Mouse (Mus musculus): ENCODE results near the gene Gng8. TPM values are rescaled to one million over a fixed set of nuclear protein-coding genes. Genes with fewer than 3 reads are reported as not detected.

The Gng8 gene
- polyA plus RNA-seq, 1 experiment from 2014 or later, result 8.2 TPM

DNA sequence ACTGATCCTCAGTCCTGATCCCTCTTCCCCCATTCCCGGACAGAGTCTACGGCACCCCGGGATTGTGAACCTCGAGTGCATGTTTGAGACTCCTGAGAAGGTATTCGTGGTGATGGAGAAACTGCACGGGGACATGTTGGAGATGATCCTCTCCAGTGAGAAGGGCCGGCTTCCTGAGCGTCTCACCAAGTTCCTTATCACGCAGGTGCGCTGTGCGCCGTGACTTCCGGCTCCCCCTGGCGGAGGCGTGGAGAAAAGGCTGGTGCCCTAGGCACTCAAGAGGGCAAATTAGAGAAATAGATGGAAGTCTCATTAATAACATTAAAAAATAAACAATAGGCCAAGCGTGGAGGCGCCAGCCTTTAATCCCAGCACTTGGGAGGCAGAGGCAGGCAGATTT lies 33.2 kb upstream of the Gng8 start:
- Histone ChIP-seq H3K4me3 (no peak overlapping the region), H3K36me3 (peaks cover 51% of the 10 kb centered on the region), H3K9me3 (no peaks in the 10 kb centered on the region), H3K4me2 (no peak overlapping the region), H3K9ac (no peak overlapping the region; the same call in 1 of the 2 replicates), H3K4me1 (replicated peaks) (no peaks in the 10 kb centered on the region), H3K27me3 (no peaks in the 10 kb centered on the region), H3K27ac (no peak overlapping the region)
- no peak for ATAC-seq (ENCODE audit: low FRiP score)
- 23% methylated on average over 17 of the region's 17 CpGs for WGBS

- H3K27me3 ChIP-seq, result no peaks in the 10 kb centered on the region
- no peak overlapping the region for H3K4me3 ChIP-seq
- no peak overlapping the region for H3K4me2 ChIP-seq
- H3K9me3 ChIP-seq, result no peaks in the 10 kb centered on the region
- WGBS, result 28% methylated on average over 5 of the region's 5 CpGs
- H3K9ac ChIP-seq, result no peak overlapping the region
- ATAC-seq (ENCODE audit: low FRiP score), result no peak
- no peak overlapping the region for H3K27ac ChIP-seq
- no peaks in the 10 kb centered on the region for H3K4me1 ChIP-seq (replicated peaks)
- H3K36me3 ChIP-seq, result peaks cover 48% of the 10 kb centered on the region
These were observed 31.5 kb upstream of the Gng8 start for GRCm38 (mm10) chr7:16859902-16860651.

DNA sequence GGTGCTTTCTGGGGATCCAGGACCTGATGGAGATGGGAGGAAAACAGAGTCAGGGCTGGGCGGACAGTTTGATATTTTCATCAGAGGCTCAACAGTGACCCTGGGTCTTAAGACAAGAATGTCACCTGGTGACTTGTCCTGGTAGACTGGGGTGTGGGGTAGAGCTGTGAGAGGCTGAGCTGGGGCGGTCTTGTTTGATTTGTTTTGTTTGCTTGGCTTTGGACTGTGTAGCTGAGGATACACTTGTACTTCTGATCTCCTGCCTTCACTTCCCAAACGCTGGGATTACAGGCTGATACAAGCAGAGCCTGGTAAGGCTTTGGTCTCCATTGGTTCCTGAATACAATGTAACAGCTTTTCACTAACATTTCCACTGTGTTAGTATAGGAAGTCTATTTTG lies 24.1 kb upstream of the Gng8 start:
- Histone ChIP-seq H3K36me3 (peaks cover 45% of the 10 kb centered on the region), H3K27me3 (no peaks in the 10 kb centered on the region), H3K9me3 (no peaks in the 10 kb centered on the region), H3K4me2 (no peak overlapping the region), H3K4me1 (replicated peaks) (peaks cover 14% of the 10 kb centered on the region; the same call in 1 of the 2 replicates), H3K4me3 (no peak overlapping the region), H3K27ac (no peak overlapping the region), H3K9ac (no peak overlapping the region)
- WGBS, result 92% methylated on average over 3 of the region's 3 CpGs
- no peak for ATAC-seq (ENCODE audit: low FRiP score)

DNA sequence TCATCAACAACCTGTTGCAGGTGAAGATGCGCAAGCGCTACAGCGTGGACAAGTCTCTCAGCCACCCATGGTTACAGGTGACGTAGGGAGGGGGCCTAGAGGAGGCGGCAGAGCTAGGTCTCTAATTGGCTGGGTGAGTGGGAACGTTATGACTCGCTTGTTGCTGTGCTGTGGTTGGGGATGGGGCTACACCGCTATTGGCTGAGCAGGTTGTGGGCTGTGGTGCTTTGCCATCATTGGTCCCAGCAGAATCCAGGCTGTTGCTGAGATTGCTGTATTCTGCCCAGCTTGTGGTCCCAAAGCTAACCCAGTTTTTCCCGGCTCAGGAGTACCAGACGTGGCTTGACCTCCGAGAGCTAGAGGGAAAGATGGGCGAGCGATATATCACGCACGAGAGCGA lies 22.1 kb upstream of the Gng8 start:
- Histone ChIP-seq H3K9me3 (no peaks in the 10 kb centered on the region), H3K4me3 (peak overlapping the region; percentile 38), H3K36me3 (peaks cover 33% of the 10 kb centered on the region), H3K4me1 (replicated peaks) (peaks cover 19% of the 10 kb centered on the region), H3K9ac (peak overlapping the region; percentile 67), H3K4me2 (peak overlapping the region; percentile 56), H3K27ac (peak overlapping the region; percentile 82), H3K27me3 (no peaks in the 10 kb centered on the region)
- ATAC-seq (ENCODE audit: low FRiP score), result peak; percentile 98
- whole genome bisulfite sequencing, result 7% methylated on average over 16 of the region's 16 CpGs

DNA sequence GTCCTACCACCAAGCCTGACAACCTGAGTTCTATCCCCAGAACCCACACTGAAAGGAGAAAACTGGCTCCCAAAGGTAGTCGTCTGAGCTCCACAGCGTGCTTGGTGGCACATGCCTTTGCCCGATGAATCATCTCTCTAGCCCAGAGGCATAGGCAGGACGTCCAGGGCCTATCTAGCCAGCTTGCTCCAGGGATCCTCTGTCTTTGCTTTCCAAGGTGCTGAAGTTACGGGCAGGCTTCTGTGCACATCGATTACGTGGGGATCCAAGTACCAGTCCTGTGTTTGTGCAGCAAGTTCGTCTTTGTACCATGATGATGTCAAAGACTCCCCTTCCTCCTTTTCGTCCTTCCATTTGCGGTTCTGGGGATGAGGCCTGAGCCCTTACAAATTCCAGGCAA lies 20.0 kb upstream of the Gng8 start:
- no peak overlapping the region for H3K4me2 ChIP-seq
- no peaks in the 10 kb centered on the region for H3K9me3 ChIP-seq
- peaks cover 18% of the 10 kb centered on the region for H3K36me3 ChIP-seq
- no peaks in the 10 kb centered on the region for H3K27me3 ChIP-seq
- H3K27ac ChIP-seq, result no peak overlapping the region
- H3K4me1 ChIP-seq (replicated peaks), result peaks cover 30% of the 10 kb centered on the region
- ATAC-seq (ENCODE audit: low FRiP score), result no peak
- no peak overlapping the region for H3K9ac ChIP-seq
- 83% methylated on average over 10 of the region's 10 CpGs for WGBS
- H3K4me3 ChIP-seq, result no peak overlapping the region

DNA sequence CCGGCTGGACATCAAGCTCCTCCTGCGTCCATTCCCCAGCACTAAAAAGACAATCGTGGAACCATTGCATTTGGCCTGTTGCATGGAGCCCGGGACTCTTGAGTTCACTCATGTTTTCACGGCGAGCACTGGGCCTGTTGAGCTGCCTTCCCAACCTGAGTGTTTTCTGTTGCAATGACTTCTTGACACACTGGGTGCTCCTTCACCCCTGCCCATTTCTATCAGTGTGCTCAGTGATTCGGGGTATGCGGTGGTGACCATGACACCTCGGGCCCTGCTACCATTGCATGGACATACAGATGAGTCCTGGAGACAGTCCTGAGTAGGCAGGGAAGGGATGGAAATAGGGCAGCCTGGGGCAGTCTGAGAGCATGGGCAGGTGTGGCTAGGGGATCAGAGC lies 19.1 kb upstream of the Gng8 start:
- WGBS, result 96% methylated on average over 9 of the region's 9 CpGs
- no peaks in the 10 kb centered on the region for H3K9me3 ChIP-seq
- no peak for ATAC-seq (ENCODE audit: low FRiP score)
- H3K27ac ChIP-seq, result no peak overlapping the region
- H3K36me3 ChIP-seq, result peaks cover 9% of the 10 kb centered on the region
- H3K27me3 ChIP-seq, result no peaks in the 10 kb centered on the region
- no peak overlapping the region for H3K9ac ChIP-seq
- H3K4me3 ChIP-seq, result no peak overlapping the region
- peaks cover 37% of the 10 kb centered on the region for H3K4me1 ChIP-seq (replicated peaks)
- no peak overlapping the region for H3K4me2 ChIP-seq

DNA sequence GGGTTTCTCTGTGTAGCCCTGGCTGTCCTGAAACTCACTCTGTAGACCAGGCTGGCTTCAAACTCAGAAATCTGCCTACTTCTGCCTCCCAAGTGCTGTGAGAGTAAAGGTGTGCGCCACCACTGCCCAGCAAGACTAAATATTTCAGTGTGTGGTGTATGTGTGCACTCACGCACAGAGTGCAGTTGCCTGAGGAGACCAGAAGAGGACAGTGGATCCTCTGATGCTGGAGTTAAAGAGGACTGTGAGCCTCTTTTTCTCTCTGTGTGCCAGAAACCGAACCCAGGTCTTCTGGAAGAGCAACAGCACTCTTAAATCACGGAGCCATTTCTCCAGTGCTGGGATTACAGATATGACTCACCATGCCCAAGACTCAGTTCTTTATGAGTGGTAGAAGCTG lies 18.2 kb upstream of the Gng8 start:
- Histone ChIP-seq H3K36me3 (peaks cover 9% of the 10 kb centered on the region; the same call in 1 of the 2 replicates), H3K4me1 (replicated peaks) (peaks cover 37% of the 10 kb centered on the region), H3K9ac (no peak overlapping the region), H3K27me3 (no peaks in the 10 kb centered on the region), H3K9me3 (no peaks in the 10 kb centered on the region), H3K4me3 (no peak overlapping the region), H3K27ac (no peak overlapping the region), H3K4me2 (no peak overlapping the region)
- 91% methylated on average over 4 of the region's 4 CpGs for WGBS
- no peak for ATAC-seq (ENCODE audit: low FRiP score)

GRCm38 (mm10) chr7:16874190-16874589 lies 17.4 kb upstream of the Gng8 start:
- no peak for ATAC-seq (ENCODE audit: low FRiP score)
- peak overlapping the region; percentile 43; the same call in 1 of the 2 replicates for H3K9ac ChIP-seq
- no peaks in the 10 kb centered on the region for H3K9me3 ChIP-seq
- no peaks in the 10 kb centered on the region for H3K27me3 ChIP-seq
- H3K4me1 ChIP-seq (replicated peaks), result peaks cover 36% of the 10 kb centered on the region
- peak overlapping the region; percentile 87 for H3K27ac ChIP-seq
- H3K4me2 ChIP-seq, result peak overlapping the region; percentile 47
- peak overlapping the region; percentile 83 for H3K4me3 ChIP-seq
- 4% methylated on average over 17 of the region's 17 CpGs for WGBS
- H3K36me3 ChIP-seq, result peaks cover 17% of the 10 kb centered on the region

GRCm38 (mm10) chr7:16874756-16875309 lies 16.8 kb upstream of the Gng8 start:
- Histone ChIP-seq H3K4me2 (peak overlapping the region; percentile 79), H3K4me3 (peak overlapping the region; percentile 83), H3K36me3 (peaks cover 20% of the 10 kb centered on the region), H3K4me1 (replicated peaks) (peaks cover 32% of the 10 kb centered on the region), H3K27me3 (no peaks in the 10 kb centered on the region), H3K27ac (peak overlapping the region; percentile 91), H3K9me3 (no peaks in the 10 kb centered on the region), H3K9ac (peak overlapping the region; percentile 90)
- under 1% methylated on average over 33 of the region's 33 CpGs for WGBS
- ATAC-seq (ENCODE audit: low FRiP score), result peak; percentile 96

DNA sequence AGATGAGACGGTGACA lies 16.5 kb upstream of the Gng8 start, which contains the start of gene Dact3:
Gene Dact3, plus strand, starts transcription at position 8 of the 16 bp plus-strand sequence.
- Histone ChIP-seq H3K4me2 (peak within 1 kb of the TSS; percentile 79), H3K4me3 (peak within 1 kb of the TSS; percentile 83), H3K27me3 (no peaks in the 10 kb centered on the region), H3K36me3 (peaks cover 20% of the 10 kb centered on the region), H3K4me1 (replicated peaks) (peaks cover 32% of the 10 kb centered on the region), H3K9me3 (no peaks in the 10 kb centered on the region), H3K27ac (peak within 1 kb of the TSS; percentile 91), H3K9ac (peak within 1 kb of the TSS; percentile 90)
- ATAC-seq (ENCODE audit: low FRiP score), result no peak
- WGBS, result 0% methylated on average over 1 of the region's 1 CpGs

DNA sequence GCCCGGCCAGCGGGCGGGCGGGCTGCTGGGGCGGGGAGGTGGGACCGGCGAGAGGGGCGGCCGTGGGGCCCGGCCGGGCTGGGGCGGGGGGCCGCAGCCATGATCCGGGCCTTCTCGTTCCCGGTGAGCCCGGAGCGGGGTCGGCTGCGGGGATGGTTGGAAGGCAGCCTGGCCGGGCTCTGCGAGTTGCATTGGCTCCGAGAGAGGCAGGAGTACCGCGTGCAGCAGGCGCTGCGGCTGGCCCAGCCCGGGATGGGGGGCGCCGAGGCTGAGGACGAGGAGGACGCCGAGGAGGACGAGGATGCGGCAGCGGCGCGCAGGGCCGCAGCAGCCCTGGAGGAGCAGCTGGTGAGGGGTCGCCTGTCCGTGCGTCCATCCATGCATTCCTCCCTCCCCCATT lies 16.3 kb upstream of the Gng8 start:
- Histone ChIP-seq H3K9me3 (no peaks in the 10 kb centered on the region), H3K4me3 (peak overlapping the region; percentile 83), H3K4me1 (replicated peaks) (peaks cover 32% of the 10 kb centered on the region), H3K9ac (peak overlapping the region; percentile 90), H3K27ac (peak overlapping the region; percentile 91), H3K36me3 (peaks cover 20% of the 10 kb centered on the region), H3K4me2 (peak overlapping the region; percentile 79), H3K27me3 (no peaks in the 10 kb centered on the region)
- 0% methylated on average over 30 of the region's 42 CpGs for WGBS
- peak; percentile 67; the same call in 1 of the 2 replicates for ATAC-seq (ENCODE audit: low FRiP score)

- H3K4me1 ChIP-seq (replicated peaks), result peaks cover 36% of the 10 kb centered on the region
- no peaks in the 10 kb centered on the region for H3K9me3 ChIP-seq
- 0 out of 2 replicates have a peak overlapping the region, but pooled peaks have one; percentile 5 for H3K27ac ChIP-seq
- peaks cover 20% of the 10 kb centered on the region for H3K36me3 ChIP-seq
- 8% methylated on average over 11 of the region's 11 CpGs for WGBS
- H3K27me3 ChIP-seq, result no peaks in the 10 kb centered on the region
- ATAC-seq (ENCODE audit: low FRiP score), result no peak
- peak overlapping the region; percentile 90 for H3K9ac ChIP-seq
- peak overlapping the region; percentile 79 for H3K4me2 ChIP-seq
- peak overlapping the region; percentile 83 for H3K4me3 ChIP-seq
These were observed 15.6 kb upstream of the Gng8 start for GRCm38 (mm10) chr7:16876006-16876405.

- H3K9me3 ChIP-seq, result no peaks in the 10 kb centered on the region
- peak overlapping the region; percentile 90 for H3K9ac ChIP-seq
- peak overlapping the region; percentile 79 for H3K4me2 ChIP-seq
- no peaks in the 10 kb centered on the region for H3K27me3 ChIP-seq
- 2% methylated on average over 13 of the region's 13 CpGs for WGBS
- peaks cover 19% of the 10 kb centered on the region for H3K36me3 ChIP-seq
- peak overlapping the region; percentile 83 for H3K4me3 ChIP-seq
- H3K27ac ChIP-seq, result no peak overlapping the region; the same call in 1 of the 2 replicates
- H3K4me1 ChIP-seq (replicated peaks), result peaks cover 36% of the 10 kb centered on the region
- no peak for ATAC-seq (ENCODE audit: low FRiP score)
These were observed 15.0 kb upstream of the Gng8 start for GRCm38 (mm10) chr7:16876608-16877007.
